Mouse (Mus musculus): Measurements from ENCODE around the gene Zbtb12. TPM values are rescaled to one million over a fixed set of nuclear protein-coding genes. Genes with fewer than 3 reads are reported as not detected.

Gene Zbtb12
- polyA plus RNA-seq, 1 experiment, result 16.3 TPM

DNA sequence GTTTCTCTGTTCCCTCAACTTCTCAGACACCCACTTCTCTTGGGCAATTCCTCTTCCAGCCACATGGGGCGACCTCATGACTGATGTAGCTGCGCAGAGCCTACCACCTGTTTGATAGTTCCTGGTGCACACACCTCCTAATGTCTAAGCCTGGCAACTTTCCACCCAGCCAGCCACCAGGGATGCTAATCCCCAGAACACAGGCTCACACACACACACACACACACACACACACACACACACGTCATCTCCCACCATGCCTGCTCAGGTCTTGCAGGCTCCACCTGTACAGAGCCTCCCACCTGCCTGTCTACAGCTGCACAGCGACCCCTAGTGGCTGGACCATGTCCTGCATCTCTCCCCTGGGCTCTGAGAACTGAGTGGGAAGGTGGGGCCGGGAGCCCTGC is 32.7 kb downstream of the Zbtb12 start:
- peaks cover 65% of the 10 kb centered on the region for H3K36me3 ChIP-seq (ENCODE audit: control insufficient read depth, insufficient read depth, low read length)
- H3K4me1 ChIP-seq (replicated peaks; ENCODE audit: control insufficient read depth, insufficient read depth, low read length), result no peaks in the 10 kb centered on the region
- WGBS, result 56% methylated on average over 5 of the region's 5 CpGs
- H3K4me3 ChIP-seq (ENCODE audit: control insufficient read depth, insufficient read depth, low read length), result no peak overlapping the region
- peak; percentile 87 for DNase-seq
- TF ChIP-seq CTCF (IDR thresholded peaks at IDR 0.05; ENCODE audit: borderline replicate concordance, control insufficient read depth, extremely low read depth, insufficient read depth, low read length, poor library complexity) (peak; percentile 99), POLR2A (IDR thresholded peaks at IDR 0.05; ENCODE audit: control insufficient read depth, extremely low read depth, insufficient read depth, low read length, poor library complexity) (no peak)
- H3K27ac ChIP-seq (ENCODE audit: control insufficient read depth, insufficient read depth, low read length), result no peak overlapping the region
- no peaks in the 10 kb centered on the region for H3K27me3 ChIP-seq (ENCODE audit: control insufficient read depth, insufficient read depth, low read length)

DNA sequence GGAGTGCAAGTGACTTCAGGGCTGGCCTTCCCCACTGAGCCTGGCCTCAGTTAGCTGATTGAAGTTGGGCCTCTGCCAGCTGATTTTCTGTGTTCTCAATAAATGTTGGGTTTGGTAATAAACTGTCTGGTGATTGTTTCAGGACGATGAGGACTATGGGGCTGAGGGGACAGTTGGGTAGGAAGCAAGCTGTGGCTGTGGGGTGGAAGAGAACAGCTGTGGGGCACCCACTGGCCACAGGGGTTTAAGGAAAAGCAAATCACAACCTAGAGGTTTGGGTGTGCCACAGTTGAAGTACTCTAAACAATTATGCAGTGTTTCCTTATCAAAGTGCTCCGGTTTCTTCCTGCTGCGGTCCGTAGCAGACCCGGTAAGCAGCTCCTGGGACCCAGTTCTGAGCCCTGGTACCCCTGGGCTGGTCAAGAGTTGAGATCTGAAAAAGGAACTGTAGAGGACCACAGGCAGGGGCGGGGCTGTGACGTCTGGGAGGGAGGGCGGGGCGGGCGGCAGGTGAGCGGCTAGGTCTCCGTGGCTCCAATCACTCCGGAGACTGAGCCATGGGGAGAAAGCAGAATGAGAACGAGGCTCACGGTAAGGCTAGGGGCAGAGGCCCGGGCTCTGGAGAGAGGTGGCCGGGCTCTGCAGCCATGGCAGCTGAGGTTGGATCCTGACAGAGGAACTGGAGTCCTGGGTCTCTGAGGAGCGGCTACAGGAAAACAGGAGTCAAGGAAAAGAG is 34.8 kb downstream of the Zbtb12 start, which contains the start of gene Slc44a4:
Gene Slc44a4, plus strand, starts transcription at position 537 of the 736 bp plus-strand sequence.
- Histone ChIP-seq H3K36me3 (ENCODE audit: control insufficient read depth, insufficient read depth, low read length) (peaks cover 43% of the 10 kb centered on the region), H3K4me3 (ENCODE audit: control insufficient read depth, insufficient read depth, low read length) (no peak within 1 kb of the TSS), H3K4me1 (replicated peaks; ENCODE audit: control insufficient read depth, insufficient read depth, low read length) (no peaks in the 10 kb centered on the region), H3K27ac (ENCODE audit: control insufficient read depth, insufficient read depth, low read length) (no peak within 1 kb of the TSS), H3K27me3 (ENCODE audit: control insufficient read depth, insufficient read depth, low read length) (no peaks in the 10 kb centered on the region)
- DNase-seq, result no peak
- 90% methylated on average over 18 of the region's 18 CpGs for WGBS
- TF ChIP-seq CTCF (IDR thresholded peaks at IDR 0.05; ENCODE audit: borderline replicate concordance, control insufficient read depth, extremely low read depth, insufficient read depth, low read length, poor library complexity), result no peak
- no peak for TF ChIP-seq POLR2A (IDR thresholded peaks at IDR 0.05; ENCODE audit: control insufficient read depth, extremely low read depth, insufficient read depth, low read length, poor library complexity)

DNA sequence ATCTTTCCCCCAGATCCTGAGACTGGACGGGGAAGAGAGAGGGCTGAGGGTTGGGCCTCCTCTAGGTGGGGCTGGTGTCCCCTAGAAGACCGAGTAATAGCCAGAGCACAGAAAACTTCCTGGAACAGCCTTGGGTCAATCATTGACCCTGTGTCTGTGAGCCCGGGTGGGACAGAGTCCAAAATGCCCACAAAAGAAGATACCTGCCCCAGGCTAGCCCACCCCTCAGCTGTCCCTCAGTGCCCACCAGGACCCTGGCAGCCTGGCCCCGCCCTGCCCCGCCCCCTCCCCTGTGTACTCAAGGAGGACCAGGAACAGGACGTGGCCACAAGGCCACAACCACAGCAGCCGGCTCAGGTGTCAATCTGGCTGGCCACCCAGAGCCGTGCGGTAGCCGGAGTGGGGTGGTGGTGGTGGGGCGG is 36.1 kb downstream of the Zbtb12 start:
- H3K27ac ChIP-seq (ENCODE audit: control insufficient read depth, insufficient read depth, low read length), result no peak overlapping the region
- H3K27me3 ChIP-seq (ENCODE audit: control insufficient read depth, insufficient read depth, low read length), result no peaks in the 10 kb centered on the region
- DNase-seq, result no peak
- WGBS, result 24% methylated on average over 11 of the region's 11 CpGs
- no peak overlapping the region for H3K4me3 ChIP-seq (ENCODE audit: control insufficient read depth, insufficient read depth, low read length)
- no peaks in the 10 kb centered on the region for H3K4me1 ChIP-seq (replicated peaks; ENCODE audit: control insufficient read depth, insufficient read depth, low read length)
- peaks cover 31% of the 10 kb centered on the region for H3K36me3 ChIP-seq (ENCODE audit: control insufficient read depth, insufficient read depth, low read length)
- TF ChIP-seq CTCF (IDR thresholded peaks at IDR 0.05; ENCODE audit: borderline replicate concordance, control insufficient read depth, extremely low read depth, insufficient read depth, low read length, poor library complexity) (no peak), POLR2A (IDR thresholded peaks at IDR 0.05; ENCODE audit: control insufficient read depth, extremely low read depth, insufficient read depth, low read length, poor library complexity) (no peak)

DNA sequence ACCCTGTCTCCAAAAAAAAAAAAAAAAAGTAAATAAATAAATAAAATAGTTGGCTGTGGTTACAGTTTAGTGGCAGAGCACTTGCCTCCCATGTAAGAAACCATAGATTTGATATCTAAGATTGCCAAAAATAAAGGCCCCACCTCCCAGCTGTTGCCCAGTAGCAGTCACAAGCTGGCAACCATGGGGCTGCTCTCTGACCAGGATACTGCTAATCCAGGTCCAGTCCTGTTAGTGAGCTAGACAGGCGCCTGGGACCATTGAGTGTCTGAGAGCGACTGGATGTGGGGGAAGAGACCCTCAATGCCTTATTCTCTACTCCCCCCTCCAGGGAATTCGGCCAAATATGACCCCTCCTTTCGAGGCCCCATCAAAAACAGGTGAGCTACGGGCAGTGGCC is 37.0 kb downstream of the Zbtb12 start:
- Histone ChIP-seq H3K4me1 (replicated peaks; ENCODE audit: control insufficient read depth, insufficient read depth, low read length) (no peaks in the 10 kb centered on the region), H3K36me3 (ENCODE audit: control insufficient read depth, insufficient read depth, low read length) (peaks cover 22% of the 10 kb centered on the region), H3K4me3 (ENCODE audit: control insufficient read depth, insufficient read depth, low read length) (no peak overlapping the region), H3K27me3 (ENCODE audit: control insufficient read depth, insufficient read depth, low read length) (no peaks in the 10 kb centered on the region), H3K27ac (ENCODE audit: control insufficient read depth, insufficient read depth, low read length) (no peak overlapping the region)
- no peak for TF ChIP-seq POLR2A (IDR thresholded peaks at IDR 0.05; ENCODE audit: control insufficient read depth, extremely low read depth, insufficient read depth, low read length, poor library complexity)
- TF ChIP-seq CTCF (IDR thresholded peaks at IDR 0.05; ENCODE audit: borderline replicate concordance, control insufficient read depth, extremely low read depth, insufficient read depth, low read length, poor library complexity), result no peak
- DNase-seq, result no peak
- WGBS, result 92% methylated on average over 5 of the region's 5 CpGs

DNA sequence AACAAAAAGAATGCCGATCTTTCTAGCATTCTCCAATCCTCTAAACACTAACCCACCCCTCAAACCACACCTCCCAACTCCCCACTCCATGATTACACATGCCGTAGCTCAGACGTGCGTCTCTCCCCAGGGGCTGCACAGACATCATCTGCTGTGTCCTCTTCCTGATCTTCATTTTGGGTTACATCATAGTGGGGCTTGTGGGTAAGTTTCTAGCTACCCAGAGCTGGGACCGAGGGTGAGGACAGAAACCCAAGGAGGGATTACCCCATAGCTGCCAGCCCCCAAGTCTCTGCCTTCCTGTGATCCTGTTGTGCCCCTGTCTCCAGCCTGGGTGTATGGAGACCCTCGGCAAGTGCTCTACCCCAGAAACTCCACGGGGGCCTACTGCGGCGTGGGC is 37.9 kb downstream of the Zbtb12 start:
- Histone ChIP-seq H3K27me3 (ENCODE audit: control insufficient read depth, insufficient read depth, low read length) (no peaks in the 10 kb centered on the region), H3K36me3 (ENCODE audit: control insufficient read depth, insufficient read depth, low read length) (peaks cover 16% of the 10 kb centered on the region), H3K27ac (ENCODE audit: control insufficient read depth, insufficient read depth, low read length) (no peak overlapping the region), H3K4me1 (replicated peaks; ENCODE audit: control insufficient read depth, insufficient read depth, low read length) (no peaks in the 10 kb centered on the region), H3K4me3 (ENCODE audit: control insufficient read depth, insufficient read depth, low read length) (no peak overlapping the region)
- no peak for TF ChIP-seq CTCF (IDR thresholded peaks at IDR 0.05; ENCODE audit: borderline replicate concordance, control insufficient read depth, extremely low read depth, insufficient read depth, low read length, poor library complexity)
- no peak for TF ChIP-seq POLR2A (IDR thresholded peaks at IDR 0.05; ENCODE audit: control insufficient read depth, extremely low read depth, insufficient read depth, low read length, poor library complexity)
- DNase-seq, result no peak
- 91% methylated on average over 9 of the region's 9 CpGs for WGBS

GRCm38 (mm10) chr17:34922939-34923338 is 43.7 kb downstream of the Zbtb12 start:
- TF ChIP-seq POLR2A (IDR thresholded peaks at IDR 0.05; ENCODE audit: control insufficient read depth, extremely low read depth, insufficient read depth, low read length, poor library complexity) (no peak), CTCF (IDR thresholded peaks at IDR 0.05; ENCODE audit: borderline replicate concordance, control insufficient read depth, extremely low read depth, insufficient read depth, low read length, poor library complexity) (0 out of 2 replicates have a peak, but pooled peaks have one; percentile 14)
- Histone ChIP-seq H3K4me1 (replicated peaks; ENCODE audit: control insufficient read depth, insufficient read depth, low read length) (no peaks in the 10 kb centered on the region), H3K27me3 (ENCODE audit: control insufficient read depth, insufficient read depth, low read length) (no peaks in the 10 kb centered on the region), H3K36me3 (ENCODE audit: control insufficient read depth, insufficient read depth, low read length) (no peaks in the 10 kb centered on the region), H3K4me3 (ENCODE audit: control insufficient read depth, insufficient read depth, low read length) (no peak overlapping the region), H3K27ac (ENCODE audit: control insufficient read depth, insufficient read depth, low read length) (no peak overlapping the region)
- DNase-seq, result no peak
- WGBS, result 74% methylated on average over 6 of the region's 6 CpGs
